Mouse (Mus musculus): ENCODE data around the gene Nhlh2. TPM values are rescaled to one million over a fixed set of nuclear protein-coding genes. Genes with fewer than 3 reads are reported as not detected.
A peak's percentile ranks its signal among the peaks of the same experiment; 100 is the strongest.

Nhlh2 gene
- polyA plus RNA-seq, 1 experiment from 2014 or later = 109 TPM

GRCm38 (mm10) chr3:102020604-102021003 lies 10.7 kb downstream of the Nhlh2 start:
- DNase-seq (ENCODE audit: low spot score) (no peak), ATAC-seq (ENCODE audit: insufficient read depth, low FRiP score, low TSS enrichment) (no peak)
- Histone ChIP-seq H3K27me3 (ENCODE audit: control insufficient read depth, insufficient read depth, low read length) (peaks cover 5% of the 10 kb centered on the region; the same call in 1 of the 2 replicates), H3K4me2 (ENCODE audit: low read depth) (no peak overlapping the region), H3K9me3 (ENCODE audit: control insufficient read depth, low read length) (no peaks in the 10 kb centered on the region), H3K36me3 (ENCODE audit: control insufficient read depth, insufficient read depth, low read length) (no peaks in the 10 kb centered on the region), H3K27ac (ENCODE audit: low read depth, low read length) (no peak overlapping the region), H3K4me3 (ENCODE audit: low read depth, low read length) (no peak overlapping the region), H3K9ac (ENCODE audit: low read length) (no peak overlapping the region), H3K4me1 (ENCODE audit: control insufficient read depth, insufficient read depth, low read length) (no peaks in the 10 kb centered on the region; the same call in 1 of the 2 replicates)
- 63% methylated on average over 1 of the region's 1 CpGs for WGBS

GRCm38 (mm10) chr3:102022721-102023120 lies 12.8 kb downstream of the Nhlh2 start:
- Histone ChIP-seq H3K9me3 (ENCODE audit: control insufficient read depth, low read length) (no peaks in the 10 kb centered on the region), H3K27ac (ENCODE audit: low read depth, low read length) (peak overlapping the region; percentile 45; the same call in 1 of the 2 replicates), H3K4me1 (ENCODE audit: control insufficient read depth, insufficient read depth, low read length) (no peaks in the 10 kb centered on the region; the same call in 1 of the 2 replicates), H3K4me3 (ENCODE audit: low read depth, low read length) (no peak overlapping the region), H3K4me2 (ENCODE audit: low read depth) (0 out of 2 replicates have a peak overlapping the region, but pooled peaks have one; percentile 42), H3K36me3 (ENCODE audit: control insufficient read depth, insufficient read depth, low read length) (no peaks in the 10 kb centered on the region), H3K9ac (ENCODE audit: low read length) (no peak overlapping the region), H3K27me3 (ENCODE audit: control insufficient read depth, insufficient read depth, low read length) (no peaks in the 10 kb centered on the region; the same call in 1 of the 2 replicates)
- ATAC-seq (ENCODE audit: insufficient read depth, low FRiP score, low TSS enrichment) = no peak
- DNase-seq (ENCODE audit: low spot score) = no peak
- WGBS = 36% methylated on average over 2 of the region's 2 CpGs

DNA sequence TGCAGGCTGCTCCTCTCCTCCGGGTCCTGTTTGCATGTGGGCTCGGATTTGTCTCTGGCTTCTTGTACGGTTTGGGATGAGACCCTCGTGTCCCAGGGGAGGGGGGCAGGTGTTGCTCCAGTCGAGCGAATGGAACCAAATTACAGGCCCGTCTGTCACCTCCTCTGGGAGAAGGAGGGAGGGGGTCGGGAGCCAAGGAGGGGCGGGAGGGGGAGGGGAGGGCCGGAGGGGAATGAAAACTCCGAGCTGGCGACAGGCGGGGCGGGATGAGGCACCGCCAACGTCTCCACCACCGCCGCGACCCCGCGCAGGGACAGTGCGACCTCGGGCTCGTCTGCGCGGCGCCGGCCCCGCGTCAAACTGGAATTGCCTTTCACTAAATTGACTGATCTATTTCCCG lies 13.5 kb downstream of the Nhlh2 start:
- Histone ChIP-seq H3K4me3 (ENCODE audit: low read depth, low read length) (peak overlapping the region; percentile 14; the same call in 1 of the 2 replicates), H3K9ac (ENCODE audit: low read length) (no peak overlapping the region), H3K9me3 (ENCODE audit: control insufficient read depth, low read length) (no peaks in the 10 kb centered on the region), H3K27me3 (ENCODE audit: control insufficient read depth, insufficient read depth, low read length) (no peaks in the 10 kb centered on the region; the same call in 1 of the 2 replicates), H3K36me3 (ENCODE audit: control insufficient read depth, insufficient read depth, low read length) (no peaks in the 10 kb centered on the region), H3K4me1 (ENCODE audit: control insufficient read depth, insufficient read depth, low read length) (no peaks in the 10 kb centered on the region; the same call in 1 of the 2 replicates), H3K27ac (ENCODE audit: low read depth, low read length) (peak overlapping the region; percentile 55), H3K4me2 (ENCODE audit: low read depth) (peak overlapping the region; percentile 42)
- WGBS = under 1% methylated on average over 31 of the region's 31 CpGs
- DNase-seq (ENCODE audit: low spot score) (peak; percentile 78), ATAC-seq (ENCODE audit: insufficient read depth, low FRiP score, low TSS enrichment) (peak; percentile 77)

DNA sequence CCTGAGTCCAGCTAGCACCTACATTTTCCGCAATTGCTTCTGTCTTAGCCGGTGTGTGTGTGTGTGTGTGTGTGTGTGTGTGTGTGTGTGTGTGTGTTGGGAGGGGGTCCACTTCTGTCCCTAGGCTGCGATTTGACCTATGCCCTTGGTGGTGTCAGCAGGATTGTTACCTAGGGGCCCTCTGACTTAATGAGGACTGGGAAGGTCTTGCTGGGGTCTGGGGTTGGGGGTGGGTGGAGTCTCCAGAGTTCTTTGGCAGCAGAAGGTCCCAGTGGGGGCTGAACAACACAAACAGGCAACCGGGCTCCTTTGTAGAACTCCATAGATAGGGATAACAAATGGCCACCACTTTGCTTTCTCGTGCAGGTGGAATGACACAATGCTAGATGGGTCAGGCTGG lies 14.0 kb downstream of the Nhlh2 start:
- no peaks in the 10 kb centered on the region; the same call in 1 of the 2 replicates for H3K27me3 ChIP-seq (ENCODE audit: control insufficient read depth, insufficient read depth, low read length)
- peak overlapping the region; percentile 42 for H3K4me2 ChIP-seq (ENCODE audit: low read depth)
- H3K36me3 ChIP-seq (ENCODE audit: control insufficient read depth, insufficient read depth, low read length) = no peaks in the 10 kb centered on the region
- peak overlapping the region; percentile 82 for H3K27ac ChIP-seq (ENCODE audit: low read depth, low read length)
- DNase-seq (ENCODE audit: low spot score) (peak; percentile 48), ATAC-seq (ENCODE audit: insufficient read depth, low FRiP score, low TSS enrichment) (peak; percentile 58)
- peak overlapping the region; percentile 14; the same call in 1 of the 2 replicates for H3K4me3 ChIP-seq (ENCODE audit: low read depth, low read length)
- WGBS = 2% methylated on average over 5 of the region's 5 CpGs
- no peaks in the 10 kb centered on the region for H3K9me3 ChIP-seq (ENCODE audit: control insufficient read depth, low read length)
- no peak overlapping the region for H3K9ac ChIP-seq (ENCODE audit: low read length)
- no peaks in the 10 kb centered on the region; the same call in 1 of the 2 replicates for H3K4me1 ChIP-seq (ENCODE audit: control insufficient read depth, insufficient read depth, low read length)

DNA sequence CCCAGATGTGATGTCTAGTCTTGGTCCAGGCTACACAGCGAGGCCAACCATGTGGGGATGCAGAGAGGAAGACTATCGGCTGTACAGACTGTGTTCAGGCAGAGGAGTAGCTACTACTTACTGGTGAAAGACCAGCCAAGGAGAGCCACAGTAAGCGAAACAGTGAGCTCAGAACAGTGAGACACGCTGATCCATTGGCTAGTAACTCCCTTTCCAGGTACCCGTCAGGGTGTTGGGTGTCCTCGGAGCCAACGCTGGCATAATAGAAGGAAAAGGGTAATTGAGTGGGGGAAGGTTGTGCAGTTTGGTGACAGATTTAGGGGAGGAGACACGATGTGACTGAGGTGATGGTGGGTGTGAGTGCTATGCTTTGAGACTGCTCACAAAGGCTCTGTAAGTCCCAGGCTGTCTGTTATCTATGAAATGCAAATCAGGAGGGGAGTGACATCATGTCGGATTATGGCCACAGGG lies 15.1 kb downstream of the Nhlh2 start:
- H3K4me1 ChIP-seq (ENCODE audit: control insufficient read depth, insufficient read depth, low read length) = no peaks in the 10 kb centered on the region; the same call in 1 of the 2 replicates
- H3K4me2 ChIP-seq (ENCODE audit: low read depth) = no peak overlapping the region
- ATAC-seq (ENCODE audit: insufficient read depth, low FRiP score, low TSS enrichment) (peak; percentile 62), DNase-seq (ENCODE audit: low spot score) (peak; percentile 58)
- H3K27ac ChIP-seq (ENCODE audit: low read depth, low read length) = peak overlapping the region; percentile 82
- no peaks in the 10 kb centered on the region for H3K9me3 ChIP-seq (ENCODE audit: control insufficient read depth, low read length)
- no peaks in the 10 kb centered on the region for H3K36me3 ChIP-seq (ENCODE audit: control insufficient read depth, insufficient read depth, low read length)
- WGBS = 48% methylated on average over 9 of the region's 9 CpGs
- H3K4me3 ChIP-seq (ENCODE audit: low read depth, low read length) = no peak overlapping the region
- no peak overlapping the region for H3K9ac ChIP-seq (ENCODE audit: low read length)
- no peaks in the 10 kb centered on the region; the same call in 1 of the 2 replicates for H3K27me3 ChIP-seq (ENCODE audit: control insufficient read depth, insufficient read depth, low read length)

GRCm38 (mm10) chr3:102025659-102026058 lies 15.8 kb downstream of the Nhlh2 start:
- Histone ChIP-seq H3K4me3 (ENCODE audit: low read depth, low read length) (no peak overlapping the region), H3K9me3 (ENCODE audit: control insufficient read depth, low read length) (no peaks in the 10 kb centered on the region), H3K36me3 (ENCODE audit: control insufficient read depth, insufficient read depth, low read length) (no peaks in the 10 kb centered on the region), H3K9ac (ENCODE audit: low read length) (no peak overlapping the region), H3K4me1 (ENCODE audit: control insufficient read depth, insufficient read depth, low read length) (no peaks in the 10 kb centered on the region; the same call in 1 of the 2 replicates), H3K4me2 (ENCODE audit: low read depth) (no peak overlapping the region), H3K27me3 (ENCODE audit: control insufficient read depth, insufficient read depth, low read length) (no peaks in the 10 kb centered on the region; the same call in 1 of the 2 replicates), H3K27ac (ENCODE audit: low read depth, low read length) (no peak overlapping the region)
- ATAC-seq (ENCODE audit: insufficient read depth, low FRiP score, low TSS enrichment) (no peak), DNase-seq (ENCODE audit: low spot score) (no peak)
- 76% methylated on average over 5 of the region's 5 CpGs for WGBS

- DNase-seq (ENCODE audit: low spot score) = no peak
- ATAC-seq (ENCODE audit: insufficient read depth, low FRiP score, low TSS enrichment) = no peak
- H3K27me3 ChIP-seq (ENCODE audit: control insufficient read depth, insufficient read depth, low read length) = no peaks in the 10 kb centered on the region
- H3K9me3 ChIP-seq (ENCODE audit: control insufficient read depth, low read length) = no peaks in the 10 kb centered on the region
- no peak overlapping the region for H3K27ac ChIP-seq (ENCODE audit: low read depth, low read length)
- H3K4me2 ChIP-seq (ENCODE audit: low read depth) = no peak overlapping the region
- H3K36me3 ChIP-seq (ENCODE audit: control insufficient read depth, insufficient read depth, low read length) = no peaks in the 10 kb centered on the region
- H3K4me3 ChIP-seq (ENCODE audit: low read depth, low read length) = no peak overlapping the region
- WGBS = 56% methylated on average over 6 of the region's 6 CpGs
- H3K9ac ChIP-seq (ENCODE audit: low read length) = no peak overlapping the region
- H3K4me1 ChIP-seq (ENCODE audit: control insufficient read depth, insufficient read depth, low read length) = no peaks in the 10 kb centered on the region; the same call in 1 of the 2 replicates
Measured at GRCm38 (mm10) chr3:102027880-102028279, 18.0 kb downstream of the Nhlh2 start.

DNA sequence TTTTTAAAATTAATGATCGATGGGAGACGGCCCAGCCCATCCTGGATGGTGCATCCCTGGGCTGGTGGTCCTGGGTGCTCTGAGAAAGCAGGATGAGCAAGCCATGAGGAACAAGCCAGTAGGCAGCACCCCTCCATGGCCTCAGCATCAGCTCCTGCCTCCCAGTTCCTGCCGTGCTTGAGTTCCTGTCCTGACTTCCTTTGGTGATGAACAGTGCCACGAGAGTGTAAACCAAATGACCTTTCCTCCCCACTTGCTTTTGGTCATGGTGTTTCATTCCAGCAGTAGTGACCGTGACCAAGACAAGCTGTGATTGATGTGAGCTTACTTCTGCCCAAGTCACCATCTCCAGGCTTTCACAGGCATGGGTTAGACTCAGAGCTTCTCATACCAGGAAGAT lies 27.9 kb downstream of the Nhlh2 start:
- H3K27ac ChIP-seq (ENCODE audit: low read depth, low read length) = no peak overlapping the region
- H3K9me3 ChIP-seq (ENCODE audit: control insufficient read depth, low read length) = no peaks in the 10 kb centered on the region
- 0 out of 2 replicates have a peak, but pooled peaks cover 3% of the 10 kb centered on the region for H3K4me1 ChIP-seq (ENCODE audit: control insufficient read depth, insufficient read depth, low read length)
- ATAC-seq (ENCODE audit: insufficient read depth, low FRiP score, low TSS enrichment) (no peak), DNase-seq (ENCODE audit: low spot score) (no peak)
- no peak overlapping the region for H3K4me3 ChIP-seq (ENCODE audit: low read depth, low read length)
- H3K4me2 ChIP-seq (ENCODE audit: low read depth) = no peak overlapping the region
- H3K36me3 ChIP-seq (ENCODE audit: control insufficient read depth, insufficient read depth, low read length) = no peaks in the 10 kb centered on the region
- H3K27me3 ChIP-seq (ENCODE audit: control insufficient read depth, insufficient read depth, low read length) = no peaks in the 10 kb centered on the region
- H3K9ac ChIP-seq (ENCODE audit: low read length) = no peak overlapping the region
- WGBS = 82% methylated on average over 5 of the region's 5 CpGs

- H3K4me3 ChIP-seq (ENCODE audit: low read depth, low read length) = no peak overlapping the region
- no peak overlapping the region for H3K9ac ChIP-seq (ENCODE audit: low read length)
- no peak overlapping the region for H3K4me2 ChIP-seq (ENCODE audit: low read depth)
- no peak for ATAC-seq (ENCODE audit: insufficient read depth, low FRiP score, low TSS enrichment)
- no peaks in the 10 kb centered on the region for H3K9me3 ChIP-seq (ENCODE audit: control insufficient read depth, low read length)
- 0 out of 2 replicates have a peak, but pooled peaks cover 3% of the 10 kb centered on the region for H3K4me1 ChIP-seq (ENCODE audit: control insufficient read depth, insufficient read depth, low read length)
- no peaks in the 10 kb centered on the region for H3K36me3 ChIP-seq (ENCODE audit: control insufficient read depth, insufficient read depth, low read length)
- DNase-seq (ENCODE audit: low spot score) = no peak
- no peaks in the 10 kb centered on the region for H3K27me3 ChIP-seq (ENCODE audit: control insufficient read depth, insufficient read depth, low read length)
- H3K27ac ChIP-seq (ENCODE audit: low read depth, low read length) = no peak overlapping the region
- WGBS = 82% methylated on average over 6 of the region's 6 CpGs
Measured at GRCm38 (mm10) chr3:102038608-102039007, 28.7 kb downstream of the Nhlh2 start.
